Mouse (Mus musculus) G1E (cell line): Measurements from ENCODE around the gene Tmeff1. TPM values are rescaled to one million over a fixed set of nuclear protein-coding genes. Genes with fewer than 3 reads are reported as not detected.

Source experiments
- ATAC-seq: 2 replicates; pipeline ENCODE4 v1.8.0; 2016; ENCODE audit warnings: mild to moderate bottlenecking; ENCODE audit not compliant: insufficient number of reproducible peaks, poor library complexity, low FRiP score, severe bottlenecking; ENCODE audit errors: extremely low read depth
- DNase-seq: peaks from one replicate; pipeline ENCODE4 v3.0.0; 2012; ENCODE audit warnings: low spot score
- H3K27me3 ChIP-seq: 2 replicates; pipeline ENCODE4 v1.6.1; 2012; ENCODE audit warnings: mild to moderate bottlenecking, low read length, inconsistent platforms; ENCODE audit not compliant: insufficient read depth
- H3K36me3 ChIP-seq: replicated peaks from 2 replicates; pipeline ENCODE3; 2012; ENCODE audit warnings: mild to moderate bottlenecking, inconsistent platforms
- H3K4me1 ChIP-seq: 2 replicates; pipeline ENCODE4 v1.6.1; 2012; ENCODE audit warnings: low read depth, low read length, inconsistent platforms, mixed read lengths; ENCODE audit not compliant: insufficient read depth
- H3K4me3 ChIP-seq: 2 replicates; pipeline ENCODE4 v1.5.1; 2012; ENCODE audit warnings: low read depth, mild to moderate bottlenecking, inconsistent platforms, low read length, moderate library complexity, mixed read lengths
- H3K9me3 ChIP-seq: replicated peaks from 2 replicates; pipeline ENCODE4 v1.6.1; 2012; ENCODE audit warnings: inconsistent platforms
- CTCF ChIP-seq: IDR thresholded peaks from 2 replicates; pipeline ENCODE4 v1.5.1; 2012; ENCODE audit warnings: low read depth, low read length, inconsistent platforms, mixed read lengths
- GATA1 ChIP-seq: IDR thresholded peaks from 2 replicates; pipeline ENCODE4 v1.6.1; 2012; ENCODE audit warnings: borderline replicate concordance, low read length, inconsistent platforms, mixed read lengths
- GATA2 ChIP-seq: IDR thresholded peaks from 2 replicates; pipeline ENCODE4 v1.6.1; 2012; ENCODE audit warnings: low read depth, low read length, inconsistent platforms, borderline replicate concordance
- POLR2AphosphoS5 ChIP-seq: IDR thresholded peaks from 2 replicates; pipeline ENCODE4 v1.6.1; 2012; ENCODE audit warnings: low read depth, low read length, inconsistent platforms; ENCODE audit not compliant: insufficient replicate concordance
- TAL1 ChIP-seq: conservative IDR thresholded peaks from 2 replicates; pipeline ENCODE4 v1.6.1; 2012; ENCODE audit warnings: low read depth, low read length, inconsistent platforms, mixed read lengths
- polyA plus RNA-seq: library from polyadenylated mRNA; stranded (reverse); fragments of >175 nt; gene quantifications from 2 replicates; pipeline ENCODE4 v1.2.3, GENCODE M21; 2012
- total RNA-seq, 2 experiments: library from RNA; stranded (forward) in 1 of 2; stranded (reverse) in 1 of 2; fragments of 200-1000 nt in 1 of 2; fragments of >200 nt in 1 of 2; fragmentation: Nextera tagmentation in 1 of 2; gene quantifications; 2 replicates each; pipeline ENCODE4 v1.2.3; 2014 to 2017

Tmeff1 gene
- total and polyA plus RNA-seq, 3 experiments, result not detected

GRCm38 (mm10) chr4:48638132-48638531 lies 53.2 kb downstream of the Tmeff1 start:
- no peak overlapping the region for H3K4me3 ChIP-seq
- DNase-seq (no peak), ATAC-seq (no peak)
- peaks cover 23% of the 10 kb centered on the region for H3K9me3 ChIP-seq
- TF ChIP-seq GATA1, result no peak
- no peak for TF ChIP-seq CTCF
- TF ChIP-seq GATA2, result no peak
- no peak for TF ChIP-seq TAL1
- TF ChIP-seq POLR2AphosphoS5, result no peak
- H3K27me3 ChIP-seq, result no peaks in the 10 kb centered on the region
- no peaks in the 10 kb centered on the region for H3K36me3 ChIP-seq
- no peaks in the 10 kb centered on the region for H3K4me1 ChIP-seq

DNA sequence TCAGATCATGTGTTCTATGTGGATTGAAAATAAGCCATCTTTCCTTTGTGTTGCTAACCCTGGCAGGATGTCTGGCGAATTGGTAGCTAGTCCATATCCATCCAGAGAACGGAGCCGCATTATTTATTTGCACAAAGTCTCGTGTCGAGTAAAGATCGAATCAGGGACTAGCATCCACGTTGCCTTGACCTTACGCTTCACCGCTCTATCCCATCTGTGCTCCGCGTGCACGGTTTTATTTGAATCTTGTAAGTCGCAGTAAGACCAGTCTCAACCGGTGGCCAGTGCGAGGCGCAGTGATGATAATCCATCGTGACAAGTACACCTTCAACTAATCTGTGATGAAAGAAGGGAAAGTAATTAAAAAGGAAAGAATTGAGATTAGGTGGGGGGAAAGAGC lies 54.5 kb downstream of the Tmeff1 start:
- H3K27me3 ChIP-seq, result no peaks in the 10 kb centered on the region
- H3K4me3 ChIP-seq, result no peak overlapping the region
- H3K36me3 ChIP-seq, result no peaks in the 10 kb centered on the region
- no peaks in the 10 kb centered on the region for H3K4me1 ChIP-seq
- no peak for DNase-seq
- ATAC-seq, result no peak
- H3K9me3 ChIP-seq, result peaks cover 29% of the 10 kb centered on the region
- TF ChIP-seq GATA2 (no peak), GATA1 (no peak), CTCF (no peak), POLR2AphosphoS5 (no peak)

- TF ChIP-seq GATA1 (no peak), TAL1 (no peak), POLR2AphosphoS5 (no peak), GATA2 (no peak), CTCF (no peak)
- H3K4me3 ChIP-seq, result no peak overlapping the region
- no peak for DNase-seq
- no peaks in the 10 kb centered on the region for H3K27me3 ChIP-seq
- no peaks in the 10 kb centered on the region for H3K36me3 ChIP-seq
- H3K9me3 ChIP-seq, result peaks cover 20% of the 10 kb centered on the region
- no peaks in the 10 kb centered on the region for H3K4me1 ChIP-seq
- no peak for ATAC-seq
These were observed 58.8 kb downstream of the Tmeff1 start for GRCm38 (mm10) chr4:48643801-48644200.

DNA sequence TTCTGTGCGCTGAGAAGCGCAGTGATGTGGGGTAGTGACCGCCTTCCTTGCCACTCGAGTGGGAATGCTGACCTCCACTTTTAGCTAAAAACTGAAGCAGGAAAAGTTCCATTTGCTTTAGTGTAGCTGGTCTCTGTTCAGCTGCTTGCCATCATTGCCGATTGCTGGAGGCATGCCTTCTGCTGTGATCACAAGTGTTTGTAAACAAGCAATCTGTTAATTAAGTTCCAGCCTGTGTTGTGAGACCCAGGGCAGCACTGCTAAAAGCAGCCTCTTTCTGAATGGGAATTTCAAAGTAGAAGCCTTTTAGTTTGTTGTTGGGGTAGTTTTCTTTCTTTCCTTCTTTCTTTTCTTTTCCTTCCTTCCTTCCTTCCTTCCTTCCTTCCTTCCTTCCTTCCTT lies 61.2 kb downstream of the Tmeff1 start:
- Histone ChIP-seq H3K27me3 (no peaks in the 10 kb centered on the region), H3K9me3 (peaks cover 23% of the 10 kb centered on the region), H3K36me3 (no peaks in the 10 kb centered on the region), H3K4me3 (no peak overlapping the region), H3K4me1 (no peaks in the 10 kb centered on the region)
- TF ChIP-seq GATA1 (no peak), CTCF (no peak), GATA2 (no peak), TAL1 (no peak), POLR2AphosphoS5 (no peak)
- ATAC-seq, result no peak
- no peak for DNase-seq

DNA sequence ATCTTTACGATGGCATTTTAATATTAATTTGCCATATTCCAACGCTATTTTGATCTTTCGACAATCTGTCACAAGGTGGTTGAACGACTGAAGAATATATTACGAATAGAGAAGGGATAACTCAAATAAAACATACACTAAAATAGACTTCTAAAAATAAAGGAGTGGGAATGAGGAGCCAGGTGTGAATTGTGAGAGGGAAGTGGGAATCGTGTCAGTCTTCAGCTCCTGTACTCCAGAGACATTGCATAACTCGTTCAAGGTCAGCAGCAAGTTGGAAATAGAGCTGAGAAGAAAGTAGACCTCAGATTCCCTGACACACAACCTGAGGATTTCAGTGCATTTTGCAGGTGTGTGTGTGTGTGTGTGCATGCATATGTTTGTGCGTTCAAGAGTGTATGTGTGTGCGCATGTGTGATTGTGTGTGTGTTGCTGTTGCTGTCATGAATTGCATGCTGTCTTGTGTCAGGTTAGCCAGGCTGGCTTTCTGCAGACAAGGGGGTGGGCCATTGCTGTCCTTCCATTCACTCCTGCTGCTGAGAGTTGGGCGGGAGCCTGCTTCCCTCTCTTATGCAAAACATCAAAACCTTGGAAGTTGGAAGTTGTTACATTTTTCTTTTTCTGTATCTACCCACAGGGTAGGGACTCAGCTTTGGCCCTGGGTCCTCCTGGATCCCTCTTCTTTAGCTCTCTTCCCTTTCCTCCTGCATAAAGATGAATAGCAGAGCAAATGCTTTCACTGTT lies 65.8 kb downstream of the Tmeff1 start:
- no peak for ATAC-seq
- Histone ChIP-seq H3K4me1 (no peaks in the 10 kb centered on the region), H3K9me3 (peaks cover 25% of the 10 kb centered on the region), H3K4me3 (no peak overlapping the region), H3K27me3 (no peaks in the 10 kb centered on the region), H3K36me3 (no peaks in the 10 kb centered on the region)
- DNase-seq, result no peak
- TF ChIP-seq GATA2 (no peak), GATA1 (no peak), POLR2AphosphoS5 (no peak), TAL1 (no peak), CTCF (no peak)

DNA sequence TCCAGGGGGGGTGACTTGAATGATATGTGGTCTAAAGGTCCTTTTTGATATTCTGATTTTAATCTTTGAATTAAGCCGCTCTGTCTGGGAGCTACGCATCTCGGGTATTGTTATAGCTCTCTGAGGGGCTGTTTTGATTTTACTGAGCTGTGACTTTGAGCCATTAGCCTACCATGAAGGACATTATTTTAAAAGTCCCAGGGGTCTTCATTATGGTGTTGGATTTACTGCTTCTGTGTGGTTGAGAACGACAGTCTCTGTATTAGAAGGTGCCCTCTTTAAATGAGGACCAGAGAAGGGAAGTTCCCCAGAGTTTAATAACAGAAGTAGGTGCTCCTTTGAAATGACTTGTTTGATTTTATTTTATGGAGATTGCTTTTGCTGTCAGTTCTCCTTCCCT lies 69.1 kb downstream of the Tmeff1 start:
- no peaks in the 10 kb centered on the region for H3K36me3 ChIP-seq
- ATAC-seq (no peak), DNase-seq (no peak)
- no peaks in the 10 kb centered on the region for H3K4me1 ChIP-seq
- no peaks in the 10 kb centered on the region for H3K27me3 ChIP-seq
- no peak overlapping the region for H3K4me3 ChIP-seq
- TF ChIP-seq POLR2AphosphoS5 (no peak), GATA2 (no peak), TAL1 (no peak), GATA1 (no peak), CTCF (no peak)
- peaks cover 36% of the 10 kb centered on the region for H3K9me3 ChIP-seq
